Mouse (Mus musculus) embryonic fibroblast, embryonic 13.5 days (primary cell): Measurements from ENCODE around the gene Gcn1l1.

Experiments used
- CTCF ChIP-seq: IDR thresholded peaks from 2 replicates; pipeline ENCODE4 v1.5.1; 2011; ENCODE audit warnings: mild to moderate bottlenecking, control low read depth, low read length, moderate library complexity, borderline replicate concordance; ENCODE audit not compliant: insufficient read depth
- POLR2A ChIP-seq: IDR thresholded peaks from 2 replicates; pipeline ENCODE4 v1.6.1; 2011; ENCODE audit warnings: low read depth, mild to moderate bottlenecking, control low read depth, low read length, moderate library complexity

DNA sequence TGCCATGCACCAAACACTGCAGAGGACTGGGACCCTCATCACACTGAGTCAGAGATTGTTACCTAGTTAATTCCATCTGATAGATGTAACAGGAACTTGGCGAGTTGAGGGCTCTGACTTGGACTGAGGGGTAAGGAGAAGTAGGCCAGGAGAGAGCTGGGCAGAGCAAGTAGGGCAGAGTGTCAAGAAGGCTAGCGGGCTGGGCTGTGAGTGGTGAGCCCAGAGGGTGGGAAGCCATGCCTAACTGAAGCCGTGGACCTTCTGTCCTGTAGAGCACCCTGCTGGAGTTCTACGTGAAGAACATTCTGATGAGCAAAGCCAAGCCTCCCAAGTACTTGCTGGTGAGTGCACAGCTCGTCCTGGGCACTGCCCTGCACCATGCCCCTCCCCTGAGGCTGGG, 14.3 kb downstream of the Gcn1l1 start:
- no peak for TF ChIP-seq CTCF
- TF ChIP-seq POLR2A = no peak
